In genomic region chr8:126603241-126603947, GRCm38 (mm10) we compare ENCODE assay signal across 8 mouse cellular contexts. TPM values are rescaled to one million over a fixed set of nuclear protein-coding genes. Genes with fewer than 3 reads are reported as not detected.
DNase-seq lines count a peak whose midpoint lies in the region; ATAC-seq and TF ChIP-seq lines count a peak whose summit lies in the region.

No protein-coding gene starts in this region.

- no peaks in the 10 kb centered on the region for H3K9me3 ChIP-seq in forebrain, postnatal 0 days (ENCODE audit: low read length)
- H3K9me3 ChIP-seq in hindbrain, embryonic 13.5 days = no peaks in the 10 kb centered on the region
- H3K9me3 ChIP-seq in liver, postnatal 0 days (ENCODE audit: low read length) = no peaks in the 10 kb centered on the region

- H3K36me3 ChIP-seq in forebrain, postnatal 0 days (ENCODE audit: insufficient read depth) = no peaks in the 10 kb centered on the region
- no peaks in the 10 kb centered on the region for H3K36me3 ChIP-seq in hindbrain, embryonic 13.5 days
- no peaks in the 10 kb centered on the region for H3K36me3 ChIP-seq in liver, postnatal 0 days (replicated peaks; ENCODE audit: insufficient read depth, low read length)

- H3K27me3 ChIP-seq in forebrain, postnatal 0 days (ENCODE audit: insufficient read depth, low read length) = no peaks in the 10 kb centered on the region
- H3K27me3 ChIP-seq in hindbrain, embryonic 13.5 days = no peaks in the 10 kb centered on the region
- H3K27me3 ChIP-seq in liver, postnatal 0 days (ENCODE audit: insufficient read depth, low read length) = no peaks in the 10 kb centered on the region

- peak; percentile 14; the same call in 1 of the 2 replicates for ATAC-seq in frontal cortex, adult (ENCODE audit: low TSS enrichment)
- ATAC-seq in forebrain, postnatal 0 days = no peak
- no peak for ATAC-seq in hindbrain, embryonic 13.5 days (ENCODE audit: low FRiP score)
- ATAC-seq in liver, postnatal 0 days = no peak

- no peak overlapping the region for H3K9ac ChIP-seq in forebrain, postnatal 0 days
- H3K9ac ChIP-seq in hindbrain, embryonic 13.5 days = no peak overlapping the region
- no peak overlapping the region for H3K9ac ChIP-seq in liver, postnatal 0 days (replicated peaks)

- H3K27ac ChIP-seq in forebrain, postnatal 0 days (ENCODE audit: low read depth, low read length) = peak overlapping the region; percentile 54
- peak overlapping the region; percentile 30; the same call in 1 of the 2 replicates for H3K27ac ChIP-seq in hindbrain, embryonic 13.5 days
- H3K27ac ChIP-seq in liver, postnatal 0 days (ENCODE audit: low read depth) = peak overlapping the region; percentile 66

- 38% methylated on average over 8 of the region's 8 CpGs for WGBS in forebrain, postnatal 0 days
- 47% methylated on average over 8 of the region's 8 CpGs for WGBS in hindbrain, embryonic 13.5 days
- WGBS in liver, postnatal 0 days (ENCODE audit: insufficient replicate concordance) = 40% methylated on average over 8 of the region's 8 CpGs

- no peak for DNase-seq in frontal cortex, adult 2 months (ENCODE audit: extremely low spot score in 1 of 2, low spot score in 1 of 2)
- no peak for DNase-seq in forebrain, postnatal 0 days
- DNase-seq in liver, postnatal 0 days = no peak
- no peak for DNase-seq in spleen, postnatal 4 days (ENCODE audit: low spot score in 2 of 2)
- no peak for DNase-seq in layer of hippocampus, adult 9-11 months
- no peak for DNase-seq in layer of hippocampus, postnatal 36 days

- TF ChIP-seq EP300 in liver, postnatal 0 days (IDR thresholded peaks at IDR 0.05; ENCODE audit: low read depth) = no peak

- H3K4me1 ChIP-seq in forebrain, postnatal 0 days (ENCODE audit: insufficient read depth) = no peaks in the 10 kb centered on the region
- H3K4me1 ChIP-seq in hindbrain, embryonic 13.5 days (replicated peaks) = peaks cover 42% of the 10 kb centered on the region
- H3K4me1 ChIP-seq in liver, postnatal 0 days (ENCODE audit: insufficient read depth) = peaks cover 27% of the 10 kb centered on the region

- TF ChIP-seq CTCF in forebrain, postnatal 0 days (IDR thresholded peaks at IDR 0.05; ENCODE audit: low read depth) = no peak
- TF ChIP-seq CTCF in liver, postnatal 0 days (IDR thresholded peaks at IDR 0.05; ENCODE audit: low read depth) = no peak

- H3K4me3 ChIP-seq in forebrain, postnatal 0 days (ENCODE audit: low read depth, low read length) = no peak overlapping the region
- H3K4me3 ChIP-seq in hindbrain, embryonic 13.5 days = no peak overlapping the region
- H3K4me3 ChIP-seq in liver, postnatal 0 days (ENCODE audit: low read depth, low read length) = no peak overlapping the region

- H3K4me2 ChIP-seq in forebrain, postnatal 0 days (ENCODE audit: low read depth) = no peak overlapping the region
- no peak overlapping the region for H3K4me2 ChIP-seq in hindbrain, embryonic 13.5 days
- H3K4me2 ChIP-seq in liver, postnatal 0 days (ENCODE audit: low read depth, low read length) = no peak overlapping the region

RNA-seq across cellular contexts. Expression of gene Irf2bp2, which starts 9.6 kb away (rescaled TPM):
- 36.5 and 40.8 TPM in 2 replicates for polyA plus RNA-seq in frontal cortex, adult 2 months (2012; rRNA removed)
- total RNA-seq in forebrain, postnatal 0 days (2014; rRNA removed) = 62.3 and 88.6 TPM in 2 replicates
- polyA plus RNA-seq in forebrain, postnatal 0 days (2015; fragmentation: Nextera tagmentation; extraction: Ambion mirVana) = 6.8 and 8.4 TPM in 2 replicates
- 9.0 TPM in 2 replicates for polyA plus RNA-seq in hindbrain, embryonic 13.5 days (2015; fragmentation: Nextera tagmentation; extraction: Ambion mirVana)
- polyA plus RNA-seq in liver, postnatal 0 days (2015; fragmentation: Nextera tagmentation; extraction: Ambion mirVana) = 5.0 and 6.2 TPM in 2 replicates
- total RNA-seq in layer of hippocampus, postnatal 36 days (2021) = 10 to 100 TPM; 61.4 to 61.6 TPM
